Mouse (Mus musculus) right cerebral cortex, postnatal 36 days (tissue): Measurements from ENCODE around the gene Thtpa.

Experiments used
- DNase-seq, 2 experiments: peaks; one replicate each; pipeline ENCODE4 v3.0.0; 2022; ENCODE audit warnings: low spot score in 2 of 2, mixed read lengths in 1 of 2

The Thtpa gene

DNA sequence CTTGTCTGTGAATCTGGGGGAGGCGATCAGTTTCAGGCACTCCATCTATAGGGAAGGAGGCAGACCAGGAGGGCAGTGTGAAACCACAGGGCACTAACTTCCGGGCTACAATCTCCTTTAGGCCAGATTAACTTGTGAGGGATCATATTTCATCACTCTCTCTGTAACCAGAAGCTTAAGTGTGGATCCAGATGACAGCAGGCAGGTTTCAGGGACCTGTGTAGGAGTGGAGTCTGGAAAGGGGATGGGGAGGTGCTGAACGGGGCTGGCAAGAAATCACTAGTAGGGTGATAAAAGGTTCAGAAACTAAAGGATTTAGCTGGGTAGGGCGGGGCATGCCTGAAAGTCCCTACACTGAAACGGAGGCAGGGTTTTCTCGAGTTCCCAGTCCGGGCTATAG, 10.8 kb downstream of the Thtpa start:
- no peak for DNase-seq

DNA sequence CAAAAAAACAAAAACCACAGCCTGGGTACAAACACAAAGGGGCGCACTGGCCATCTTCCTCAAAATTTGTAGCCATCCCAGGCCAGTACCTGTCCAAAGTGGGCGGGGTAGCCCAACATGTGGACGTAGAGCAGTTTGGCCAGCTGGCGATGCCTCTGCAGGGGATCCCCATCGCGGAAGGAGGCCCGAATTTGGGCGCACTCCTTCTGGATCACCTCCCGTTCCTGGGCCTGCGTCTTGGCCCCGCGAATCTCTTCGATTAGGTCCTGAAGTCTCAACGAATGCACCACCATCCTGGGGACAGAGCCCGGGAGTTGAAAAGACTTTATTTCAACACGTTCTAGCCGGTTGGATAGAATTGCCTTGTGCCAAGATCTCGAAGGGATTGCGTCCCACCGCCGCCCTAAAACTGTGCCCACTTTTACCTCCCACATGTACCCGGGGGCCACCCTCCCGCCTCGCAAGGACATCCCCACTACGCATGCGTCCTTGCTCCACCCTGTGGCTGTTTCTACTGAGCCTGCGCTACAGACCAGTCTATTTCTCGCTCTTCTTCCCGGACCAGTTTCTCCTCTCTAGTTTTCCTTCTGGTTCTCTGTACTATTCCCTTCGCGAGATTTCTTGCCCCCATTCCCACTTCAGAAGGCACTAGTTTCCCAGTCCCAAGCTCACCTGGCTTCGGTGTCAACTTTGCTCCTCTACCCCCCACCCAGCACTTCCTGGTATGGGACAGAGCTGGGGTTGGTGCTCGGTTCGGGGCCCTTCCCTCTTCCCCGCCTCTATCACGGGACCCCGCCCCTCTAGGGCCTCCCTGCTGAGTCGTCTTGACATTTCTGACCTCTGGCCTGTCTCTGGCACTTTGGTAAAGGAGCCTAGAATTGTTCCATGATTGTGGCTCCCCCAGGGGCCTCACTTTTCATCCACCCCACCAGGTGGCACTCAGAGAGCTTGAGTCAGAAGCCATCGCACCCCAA, 11.5 kb downstream of the Thtpa start, which contains the start of gene Ap1g2:
Gene Ap1g2 (minus strand): TSS at position 758 of the 974 bp plus-strand sequence.
- DNase-seq, result peak; percentile 82 to 84

DNA sequence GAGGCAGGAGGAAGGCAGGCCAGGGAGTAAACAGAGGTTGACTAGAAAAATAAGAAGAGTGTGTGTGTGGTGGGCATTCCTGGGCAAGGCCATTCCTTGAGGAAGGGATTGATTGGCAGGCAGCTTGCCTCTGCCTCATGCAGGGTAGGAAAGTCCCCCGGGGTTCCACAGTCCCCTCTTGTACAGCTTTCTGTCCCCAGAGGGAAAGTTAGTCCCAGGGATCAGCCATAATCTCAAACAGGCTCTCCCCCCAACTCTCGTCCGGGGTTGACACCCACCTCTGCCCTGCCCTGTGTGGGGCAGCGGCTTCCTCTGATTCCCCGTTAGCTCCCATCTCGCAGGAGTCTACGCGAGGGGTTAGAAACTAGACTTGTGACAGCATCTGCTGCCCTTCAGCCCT, 12.4 kb downstream of the Thtpa start:
- no peak for DNase-seq

DNA sequence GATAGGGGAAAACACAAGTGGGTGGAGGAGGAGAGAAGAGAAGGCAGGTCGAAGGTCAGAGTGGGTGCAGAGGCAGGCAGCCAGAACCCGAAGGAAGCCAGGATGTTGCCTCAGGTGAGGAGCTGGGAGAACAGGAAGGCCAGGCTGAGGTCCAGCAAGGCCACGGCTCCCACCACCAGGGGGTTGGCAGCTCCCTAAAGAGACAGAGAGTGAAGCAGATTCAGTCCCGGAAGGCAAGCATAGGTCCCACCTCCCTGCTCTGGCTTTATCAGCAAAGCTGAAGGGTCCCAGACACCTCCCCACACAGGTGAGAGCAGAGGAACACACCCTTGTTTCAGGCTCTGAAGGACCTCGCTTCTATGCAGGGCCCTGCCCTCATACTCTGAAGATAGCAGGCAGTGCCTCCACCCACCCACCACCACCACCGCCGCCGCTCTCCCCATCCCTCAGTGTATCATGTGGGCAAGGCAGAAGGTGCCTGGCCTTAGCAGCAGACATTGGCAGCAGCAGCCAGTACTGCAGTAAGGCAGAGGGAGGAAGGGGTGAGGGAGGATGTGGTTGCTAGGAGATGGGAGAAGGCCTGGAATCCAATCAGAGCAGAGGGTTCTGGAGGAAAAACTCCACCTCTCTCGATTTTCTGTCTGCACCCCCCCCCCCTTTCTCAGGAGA, 13.8 kb downstream of the Thtpa start:
- DNase-seq, result peak; percentile 82 to 90

DNA sequence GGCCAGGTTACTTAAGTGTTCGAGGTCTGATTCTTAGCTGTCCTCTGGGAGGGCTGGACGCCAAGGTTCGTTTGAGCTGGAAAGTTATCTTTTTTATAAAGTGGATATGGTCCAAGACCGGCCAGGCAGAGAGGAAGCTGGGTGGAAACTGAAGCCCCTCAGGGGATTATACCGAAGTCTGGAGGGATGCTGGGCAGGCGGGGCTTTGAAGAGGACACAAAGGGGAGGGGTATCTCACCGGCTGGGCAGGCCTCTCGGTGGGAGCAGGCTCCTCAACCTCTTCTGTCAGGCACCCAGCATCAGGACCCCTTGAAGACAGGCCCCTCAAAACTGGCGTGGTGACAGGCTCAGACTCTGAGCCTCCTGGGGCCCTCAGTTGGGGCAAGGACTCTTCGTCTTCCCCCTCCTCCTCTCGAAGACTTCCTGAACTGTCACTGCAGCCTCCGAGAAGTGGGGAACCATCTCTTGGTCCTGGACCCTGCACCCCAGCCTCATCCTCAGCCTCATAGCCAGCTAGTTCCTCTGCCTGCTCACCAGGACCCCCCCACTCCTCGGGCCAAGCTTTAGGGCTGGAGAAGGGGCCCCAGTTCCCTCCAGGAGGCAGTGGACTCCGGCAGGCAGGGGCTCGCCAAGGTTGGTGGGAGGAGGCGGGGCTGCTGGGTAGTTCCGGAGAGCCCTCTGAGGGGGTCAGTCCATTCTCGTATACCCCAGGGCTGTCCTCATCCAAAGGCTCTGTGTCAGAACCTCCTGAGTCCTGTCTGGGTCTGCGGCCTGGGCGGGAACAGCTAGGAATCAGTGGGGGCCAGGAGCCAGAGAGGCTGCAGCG, 14.7 kb downstream of the Thtpa start:
- no peak for DNase-seq

DNA sequence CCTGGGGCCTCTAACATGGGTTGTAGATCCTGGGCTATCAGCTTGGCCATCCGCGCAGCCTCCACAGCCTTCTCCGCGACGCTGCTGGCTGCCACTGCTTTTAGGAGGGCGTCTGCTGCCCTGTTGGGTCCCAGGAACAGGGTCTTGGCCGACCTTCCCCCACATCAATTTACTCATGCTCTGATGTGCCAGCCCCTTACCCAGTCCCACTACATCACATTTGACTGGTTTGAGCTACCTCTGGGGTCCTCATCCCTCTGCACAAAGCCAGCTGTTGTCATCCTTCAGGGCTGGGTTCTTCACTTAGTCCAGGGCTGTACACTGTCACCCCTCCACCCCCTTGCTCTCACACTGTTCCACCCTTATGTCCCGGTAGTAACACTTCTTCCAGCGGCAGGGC, 15.5 kb downstream of the Thtpa start:
- no peak for DNase-seq

GRCm38 (mm10) chr14:55111720-55112119, 17.1 kb downstream of the Thtpa start:
- DNase-seq, result no peak

- DNase-seq, result no peak
Measured at GRCm38 (mm10) chr14:55113351-55113974, 18.9 kb downstream of the Thtpa start.

DNA sequence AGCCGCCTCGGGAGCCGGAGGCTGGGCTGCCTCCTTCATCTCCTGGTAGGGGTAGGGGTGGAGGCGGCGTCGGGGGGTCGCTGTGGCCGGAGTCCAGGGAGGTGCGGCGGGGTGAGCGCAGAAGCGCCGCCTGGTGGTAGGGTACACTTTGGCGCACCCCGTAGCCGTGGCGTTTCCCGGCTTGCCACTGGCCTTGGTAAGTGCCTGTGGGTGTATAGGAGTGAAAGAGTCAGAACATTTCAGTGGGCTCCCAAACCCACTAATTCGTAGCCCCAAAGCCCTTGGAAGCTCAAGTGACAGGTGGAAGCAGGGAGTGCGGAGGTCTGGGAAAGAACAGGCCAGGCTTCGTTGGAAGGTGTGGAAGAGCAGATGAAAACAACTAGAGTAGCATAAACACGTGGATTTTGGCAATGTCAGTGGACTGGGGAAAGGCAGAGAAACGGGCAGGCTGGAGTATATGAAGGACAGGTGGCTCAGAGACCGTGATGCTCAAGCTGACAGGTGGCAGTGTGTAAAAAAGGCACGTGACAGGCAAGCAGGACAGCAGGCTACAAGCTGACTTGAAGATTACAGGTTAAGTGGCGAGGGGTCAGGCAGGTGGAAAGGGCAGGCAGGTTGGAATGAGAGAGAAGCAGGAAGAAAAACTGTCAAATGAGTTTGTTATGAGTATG, 19.5 kb downstream of the Thtpa start:
- no peak for DNase-seq

DNA sequence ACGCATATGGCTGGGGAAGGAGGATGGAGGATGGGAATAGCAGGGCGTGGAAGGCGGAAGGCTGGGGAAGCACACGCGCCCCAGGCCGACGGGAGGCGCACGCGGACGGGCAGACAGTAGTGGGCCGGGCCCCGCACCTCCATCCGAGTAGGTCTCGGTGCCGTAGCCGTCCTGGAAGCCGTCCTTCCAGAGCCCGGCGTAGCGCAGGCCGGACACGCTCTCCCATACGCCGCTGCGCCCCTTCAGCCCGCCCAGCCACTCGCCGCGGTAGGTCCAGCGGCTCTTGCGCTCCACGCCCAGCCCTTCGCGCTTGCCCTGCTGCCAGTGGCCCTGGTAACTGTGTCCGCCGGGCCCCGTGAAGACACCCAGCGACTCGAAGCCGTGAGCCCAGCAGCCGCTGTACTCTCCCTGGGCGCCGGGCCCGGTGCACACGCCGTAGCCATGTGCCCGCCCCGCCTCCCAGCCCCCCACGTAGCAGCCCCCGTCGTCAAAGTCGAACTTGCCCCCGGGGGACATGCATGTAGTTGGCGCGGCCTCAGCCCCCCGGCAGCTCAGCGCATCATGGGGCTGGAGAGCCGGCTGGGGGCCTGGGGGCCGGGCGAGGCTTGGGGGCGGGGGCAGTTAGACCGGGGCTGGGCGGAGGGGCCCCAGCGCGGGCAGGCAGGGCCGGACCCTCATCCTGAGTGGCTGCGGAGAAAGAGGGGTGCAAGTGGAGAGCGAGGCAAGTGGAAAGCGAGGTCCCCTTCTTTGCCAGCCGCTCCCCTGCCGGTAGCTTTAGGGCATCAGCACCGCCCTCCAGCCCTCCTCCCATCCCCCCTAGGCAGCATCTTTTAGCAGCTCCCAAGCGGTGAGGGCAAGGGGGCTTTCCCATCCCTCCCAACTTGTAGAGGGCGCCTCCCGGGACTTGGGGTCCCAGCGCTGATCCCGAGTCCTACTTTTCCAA, 20.4 kb downstream of the Thtpa start:
- no peak for DNase-seq

- DNase-seq, result no peak
Measured at GRCm38 (mm10) chr14:55115846-55116245, 21.3 kb downstream of the Thtpa start.

GRCm38 (mm10) chr14:55116425-55117200, 22.0 kb downstream of the Thtpa start, which contains the start of gene Jph4:
Gene Jph4 (minus strand): TSS chr14:55116935.
- DNase-seq, result peak in 1 of 2 experiments; percentile 68

DNA sequence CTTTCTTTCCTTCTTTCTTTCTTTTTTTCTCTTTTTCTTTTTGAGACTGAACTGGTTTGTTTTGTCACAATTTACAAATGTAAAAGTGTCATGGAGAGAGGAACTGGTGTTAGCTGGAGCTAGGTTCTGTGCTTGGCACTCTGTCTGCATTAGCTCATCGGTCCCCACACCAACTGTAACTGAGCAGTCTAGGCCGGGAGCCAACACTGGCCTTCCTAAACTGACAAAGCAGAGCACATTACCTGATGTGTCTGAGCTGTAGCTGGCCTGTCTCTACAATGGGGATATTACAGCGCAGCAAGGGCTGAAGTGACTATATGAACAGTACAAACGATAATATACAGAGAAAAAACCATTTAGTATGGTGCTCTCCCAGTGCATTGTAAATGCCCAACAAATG, 24.3 kb downstream of the Thtpa start:
- DNase-seq, result no peak

DNA sequence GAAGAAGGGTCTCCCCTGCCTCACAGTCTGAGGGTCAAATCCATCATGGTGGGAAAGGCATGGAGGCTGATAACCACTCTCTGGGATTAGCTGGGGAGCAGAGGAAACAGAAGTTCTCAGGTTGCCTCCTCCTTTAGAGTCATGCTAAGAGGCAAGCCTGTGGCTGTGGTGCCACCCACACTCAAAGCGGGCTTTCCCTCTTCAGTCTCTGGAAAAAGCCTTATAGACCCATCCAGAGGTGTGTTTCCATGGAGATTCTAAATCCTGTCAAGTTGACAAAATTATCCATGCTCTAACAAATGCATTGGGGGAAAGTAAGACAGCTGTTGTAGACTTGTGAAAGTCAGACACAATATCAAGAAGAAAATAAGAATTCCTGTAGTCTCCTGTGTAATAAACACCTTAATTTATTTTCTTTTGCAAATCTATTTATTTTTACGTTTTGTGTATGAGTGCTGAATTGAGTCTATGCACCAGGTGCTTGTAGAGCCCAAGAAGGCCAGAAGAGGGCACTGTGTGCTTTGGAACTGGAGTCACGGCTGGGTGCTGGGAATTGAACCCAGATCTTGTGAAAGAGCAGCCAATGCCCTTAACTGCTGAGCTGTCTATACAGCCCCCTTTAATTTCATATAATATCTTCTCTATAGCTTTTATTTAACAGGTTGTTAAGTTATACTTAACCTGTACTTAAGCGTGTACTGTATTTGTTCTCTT, 25.0 kb downstream of the Thtpa start:
- DNase-seq, result no peak

DNA sequence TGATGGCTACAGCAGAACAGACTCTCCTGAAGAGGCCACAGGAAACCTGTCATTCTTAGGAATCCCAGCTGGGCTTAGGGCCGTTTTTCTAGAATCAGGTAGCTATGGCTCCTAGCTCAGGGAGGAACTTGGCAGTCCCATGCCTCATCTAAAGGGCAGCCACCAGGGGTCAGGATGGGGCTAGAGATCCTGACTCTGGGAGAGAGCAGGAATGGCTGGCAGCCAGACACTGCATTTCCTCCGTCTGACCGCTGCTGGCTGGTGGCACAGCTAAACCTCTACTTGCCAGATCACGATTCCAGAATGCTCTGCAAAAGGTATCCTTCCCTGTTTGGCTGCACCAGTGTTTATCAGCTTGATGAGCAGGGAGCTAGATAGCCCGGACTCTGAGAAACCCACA, 27.4 kb downstream of the Thtpa start:
- no peak for DNase-seq

GRCm38 (mm10) chr14:55122359-55122758, 27.8 kb downstream of the Thtpa start:
- DNase-seq, result no peak

- DNase-seq, result no peak
Measured at GRCm38 (mm10) chr14:55125711-55126110, 31.1 kb downstream of the Thtpa start.

DNA sequence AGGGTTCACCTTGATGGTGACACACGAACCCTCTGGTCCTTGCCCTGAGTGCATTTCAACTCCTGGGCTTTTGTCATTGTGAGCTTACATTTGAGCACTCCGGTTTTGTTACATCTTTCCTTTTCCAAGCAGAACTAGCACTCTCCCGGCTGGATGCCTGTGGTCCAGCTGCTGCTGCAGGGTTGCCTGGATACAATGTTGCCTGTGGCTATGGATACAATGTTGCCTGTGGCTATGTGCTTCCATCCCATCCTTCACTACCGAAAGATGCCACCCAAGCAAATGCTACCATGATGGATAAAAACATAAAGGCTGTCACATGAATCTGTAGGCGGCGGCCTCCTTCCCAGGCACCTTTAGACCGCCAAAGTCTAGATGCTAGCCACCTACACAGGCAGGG, 31.9 kb downstream of the Thtpa start:
- no peak for DNase-seq
